Mouse (Mus musculus) midbrain, embryonic 11.5 days (tissue): ENCODE results near the gene Alox12. TPM values are rescaled to one million over a fixed set of nuclear protein-coding genes. Genes with fewer than 3 reads are reported as not detected.

Source experiments
- ATAC-seq: fragments of 200-750 bp; cut with Nextera tagmentation; 2 replicates; pipeline ENCODE4 v1.8.0; 2017; ENCODE audit warnings: moderate TSS enrichment, moderate library complexity; ENCODE audit not compliant: low FRiP score
- DNase-seq: peaks from one replicate; pipeline ENCODE4 v3.0.0; 2015; ENCODE audit warnings: low spot score; ENCODE audit errors: missing footprints
- H3K27ac ChIP-seq: fragments of 300-500 bp; sonication (generic); 2 replicates; pipeline ENCODE4 v1.5.1; 2014; ENCODE audit warnings: low read depth, low read length
- H3K27me3 ChIP-seq: fragments of 300-500 bp; sonication (generic); 2 replicates; pipeline ENCODE4 v1.6.1; 2014; ENCODE audit warnings: mild to moderate bottlenecking, low read length, moderate library complexity, mixed read lengths; ENCODE audit not compliant: control insufficient read depth, insufficient read depth
- H3K36me3 ChIP-seq: fragments of 300-500 bp; sonication (generic); 2 replicates; pipeline ENCODE4 v1.6.1; 2014; ENCODE audit warnings: mild to moderate bottlenecking, low read length, moderate library complexity, mixed read lengths; ENCODE audit not compliant: control insufficient read depth, insufficient read depth
- H3K4me1 ChIP-seq: fragments of 300-500 bp; sonication (generic); 2 replicates; pipeline ENCODE4 v1.6.1; 2014; ENCODE audit warnings: low read length; ENCODE audit not compliant: control insufficient read depth, insufficient read depth
- H3K4me2 ChIP-seq: fragments of 300-500 bp; sonication (generic); 2 replicates; pipeline ENCODE4 v1.6.1; 2014; ENCODE audit warnings: mild to moderate bottlenecking, moderate library complexity
- H3K4me3 ChIP-seq: fragments of 300-500 bp; sonication (generic); 2 replicates; pipeline ENCODE4 v1.5.1; 2014; ENCODE audit warnings: low read depth, low read length
- H3K9ac ChIP-seq: fragments of 300-500 bp; sonication (generic); 2 replicates; pipeline ENCODE4 v1.6.1; 2014; ENCODE audit warnings: low read length
- H3K9me3 ChIP-seq: fragments of 300-500 bp; sonication (generic); 2 replicates; pipeline ENCODE4 v1.6.1; 2016; ENCODE audit warnings: low read length; ENCODE audit not compliant: control insufficient read depth
- WGBS: fragments of 180-500 bp; shearing (Covaris S2); extraction: QIAGEN DNeasy Blood & Tissue Kit; methylation state at CpG from one replicate; pipeline ENCODE4 v1.1.7; 2014; 5-methylcytosine and 5-hydroxymethylcytosine counted together
- polyA plus RNA-seq: library from polyadenylated mRNA; unstranded; fragments of >200 nt; fragmentation: Nextera tagmentation; extraction: Ambion mirVana; gene quantifications from 2 replicates; pipeline ENCODE4 v1.2.1, GENCODE M21; 2014

Alox12 gene
- polyA plus RNA-seq, 1 experiment from 2014 or later = 3.2 TPM

- DNase-seq (peak; percentile 84), ATAC-seq (no peak)
- no peak overlapping the region for H3K4me3 ChIP-seq
- WGBS = 5% methylated on average over 18 of the region's 18 CpGs
- H3K4me1 ChIP-seq = no peaks in the 10 kb centered on the region
- peak overlapping the region; percentile 42; the same call in 1 of the 2 replicates for H3K4me2 ChIP-seq
- peaks cover 30% of the 10 kb centered on the region for H3K27me3 ChIP-seq
- H3K9me3 ChIP-seq = no peaks in the 10 kb centered on the region
- no peak overlapping the region for H3K27ac ChIP-seq
- no peaks in the 10 kb centered on the region for H3K36me3 ChIP-seq
- no peak overlapping the region for H3K9ac ChIP-seq
Measured at GRCm38 (mm10) chr11:70254337-70254736, 816 bp downstream of the Alox12 start.

GRCm38 (mm10) chr11:70251853-70252252, 3.3 kb downstream of the Alox12 start:
- Histone ChIP-seq H3K4me3 (no peak overlapping the region), H3K9me3 (no peaks in the 10 kb centered on the region), H3K36me3 (no peaks in the 10 kb centered on the region), H3K27ac (no peak overlapping the region), H3K4me1 (no peaks in the 10 kb centered on the region), H3K9ac (no peak overlapping the region), H3K4me2 (no peak overlapping the region), H3K27me3 (peaks cover 30% of the 10 kb centered on the region)
- ATAC-seq (no peak), DNase-seq (no peak)
- WGBS = 80% methylated on average over 8 of the region's 8 CpGs

GRCm38 (mm10) chr11:70250150-70250549, 5.0 kb downstream of the Alox12 start:
- Histone ChIP-seq H3K4me2 (no peak overlapping the region), H3K27me3 (peaks cover 25% of the 10 kb centered on the region), H3K4me1 (no peaks in the 10 kb centered on the region), H3K27ac (no peak overlapping the region), H3K4me3 (no peak overlapping the region), H3K9ac (no peak overlapping the region), H3K36me3 (no peaks in the 10 kb centered on the region), H3K9me3 (no peaks in the 10 kb centered on the region)
- DNase-seq (no peak), ATAC-seq (no peak)
- 75% methylated on average over 11 of the region's 11 CpGs for WGBS

GRCm38 (mm10) chr11:70247136-70247845, 7.9 kb downstream of the Alox12 start:
- no peak for ATAC-seq
- Histone ChIP-seq H3K4me1 (no peaks in the 10 kb centered on the region), H3K27me3 (no peaks in the 10 kb centered on the region), H3K27ac (no peak overlapping the region), H3K9me3 (no peaks in the 10 kb centered on the region), H3K36me3 (no peaks in the 10 kb centered on the region), H3K9ac (no peak overlapping the region), H3K4me2 (no peak overlapping the region), H3K4me3 (no peak overlapping the region)
- DNase-seq = peak; percentile 98
- WGBS = 50% methylated on average over 9 of the region's 9 CpGs

- WGBS = 75% methylated on average over 11 of the region's 11 CpGs
- Histone ChIP-seq H3K4me1 (peaks cover 15% of the 10 kb centered on the region), H3K9me3 (no peaks in the 10 kb centered on the region), H3K4me3 (no peak overlapping the region), H3K4me2 (no peak overlapping the region), H3K9ac (no peak overlapping the region), H3K36me3 (no peaks in the 10 kb centered on the region), H3K27ac (no peak overlapping the region), H3K27me3 (no peaks in the 10 kb centered on the region)
- no peak for ATAC-seq
- DNase-seq = no peak
Measured at GRCm38 (mm10) chr11:70242591-70242990, 12.6 kb downstream of the Alox12 start.

GRCm38 (mm10) chr11:70239541-70240279, 15.4 kb downstream of the Alox12 start, which contains the start of the genes Gm21988 and Rnasek:
Gene Gm21988, minus strand, starts transcription at chr11:70239830.
Gene Rnasek, minus strand, starts transcription at chr11:70239842.
- Histone ChIP-seq H3K4me1 (peaks cover 25% of the 10 kb centered on the region), H3K4me2 (peak within 1 kb of the TSS; percentile 83), H3K9ac (peak within 1 kb of the TSS; percentile 86), H3K27ac (peak within 1 kb of the TSS; percentile 61), H3K4me3 (peak within 1 kb of the TSS; percentile 89), H3K27me3 (no peaks in the 10 kb centered on the region), H3K36me3 (peaks cover 6% of the 10 kb centered on the region), H3K9me3 (no peaks in the 10 kb centered on the region)
- WGBS = under 1% methylated on average over 32 of the region's 35 CpGs
- peak; percentile 99 for DNase-seq
- peak; percentile 36 for ATAC-seq

GRCm38 (mm10) chr11:70238591-70239440, 16.3 kb downstream of the Alox12 start:
- Histone ChIP-seq H3K4me3 (peak overlapping the region; percentile 89), H3K4me1 (peaks cover 25% of the 10 kb centered on the region), H3K4me2 (peak overlapping the region; percentile 83), H3K9me3 (no peaks in the 10 kb centered on the region), H3K9ac (peak overlapping the region; percentile 86), H3K27ac (peak overlapping the region; percentile 38), H3K36me3 (peaks cover 6% of the 10 kb centered on the region), H3K27me3 (no peaks in the 10 kb centered on the region)
- 11% methylated on average over 23 of the region's 23 CpGs for WGBS
- DNase-seq (peak; percentile 82), ATAC-seq (no peak)

- H3K4me3 ChIP-seq = peak within 1 kb of the TSS; percentile 89
- H3K9me3 ChIP-seq = no peaks in the 10 kb centered on the region
- peak within 1 kb of the TSS; percentile 82 for H3K27ac ChIP-seq
- H3K9ac ChIP-seq = peak within 1 kb of the TSS; percentile 71
- H3K4me2 ChIP-seq = peak within 1 kb of the TSS; percentile 83
- H3K27me3 ChIP-seq = no peaks in the 10 kb centered on the region
- H3K36me3 ChIP-seq = peaks cover 6% of the 10 kb centered on the region
- peak; percentile 99 for DNase-seq
- peaks cover 26% of the 10 kb centered on the region for H3K4me1 ChIP-seq
- ATAC-seq = peak; percentile 93
- WGBS = under 1% methylated on average over 63 of the region's 70 CpGs
Measured at GRCm38 (mm10) chr11:70237457-70238167, 17.5 kb downstream of the Alox12 start, which contains the start of gene 0610010K14Rik. Gene 0610010K14Rik, minus strand, starts transcription at chr11:70237914.
